Mouse (Mus musculus) heart, postnatal 14 days (tissue): ENCODE results near the gene Chsy1. TPM values are rescaled to one million over a fixed set of nuclear protein-coding genes. Genes with fewer than 3 reads are reported as not detected.
A peak's percentile ranks its signal among the peaks of the same experiment; 100 is the strongest.

ENCODE experiments used
- DNase-seq, 2 experiments: peaks; one replicate each; pipeline ENCODE4 v3.0.0; 2021 to 2022
- intact Hi-C: fragments of 180-260 bp; cut with DNase I; formaldehyde crosslinking; loops from one replicate; pipeline ENCODE4 v1.15.1; 2025
- total RNA-seq, 2 experiments: library from RNA; stranded (reverse); gene quantifications; 2 replicates each; pipeline ENCODE4 v1.2.3; 2021

The Chsy1 gene
- total RNA-seq, 2 experiments from 2014 or later, result 20.2 to 21.5 TPM

DNA sequence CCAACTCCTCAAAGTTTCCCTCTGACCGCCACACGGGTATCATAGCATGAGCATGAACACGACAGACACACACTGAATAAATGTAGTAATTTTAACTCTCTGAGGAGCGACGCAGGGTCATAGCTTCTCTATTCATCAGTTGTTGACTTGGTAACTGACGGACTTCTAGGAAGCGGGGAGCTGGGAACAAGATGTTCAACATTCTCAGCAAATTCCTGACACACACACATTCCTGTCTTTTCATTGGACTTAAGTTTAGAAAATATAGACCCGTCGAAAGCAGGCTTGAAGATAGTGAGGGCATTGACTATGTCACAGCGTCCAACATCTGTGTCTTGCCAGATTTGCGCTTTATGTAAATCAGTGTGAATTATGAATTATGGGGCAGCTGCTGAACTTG is 2.1 kb upstream of the Chsy1 start:
- no peak for DNase-seq
- intact Hi-C loops, result loop anchor here (5.0 kb wide), 1 partner anchor 90 kb away; no protein-coding TSS in a partner anchor

DNA sequence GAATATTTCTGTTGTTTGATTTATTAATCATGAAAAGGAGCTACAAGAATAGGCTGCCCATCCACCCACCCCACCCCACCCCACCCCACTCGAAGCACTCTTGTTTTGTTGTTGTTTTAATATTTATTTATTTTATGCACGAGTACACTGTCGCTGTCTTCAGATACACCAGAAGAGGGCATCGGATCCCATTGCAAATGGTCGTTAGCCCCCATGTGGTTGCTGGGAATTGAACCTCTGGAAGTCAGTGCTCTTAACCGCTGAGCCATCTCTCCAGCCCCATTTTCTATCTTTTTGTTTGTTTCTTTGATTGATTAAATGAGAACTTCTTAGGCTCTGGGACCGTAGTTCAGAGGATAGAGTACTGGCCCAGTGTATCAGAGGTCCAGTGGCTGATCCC is 1.4 kb upstream of the Chsy1 start:
- peak in 1 of 2 experiments; percentile 36 for DNase-seq
- intact Hi-C loops, result loop anchor here (5.0 kb wide), 1 partner anchor 89 kb away; no protein-coding TSS in a partner anchor

DNA sequence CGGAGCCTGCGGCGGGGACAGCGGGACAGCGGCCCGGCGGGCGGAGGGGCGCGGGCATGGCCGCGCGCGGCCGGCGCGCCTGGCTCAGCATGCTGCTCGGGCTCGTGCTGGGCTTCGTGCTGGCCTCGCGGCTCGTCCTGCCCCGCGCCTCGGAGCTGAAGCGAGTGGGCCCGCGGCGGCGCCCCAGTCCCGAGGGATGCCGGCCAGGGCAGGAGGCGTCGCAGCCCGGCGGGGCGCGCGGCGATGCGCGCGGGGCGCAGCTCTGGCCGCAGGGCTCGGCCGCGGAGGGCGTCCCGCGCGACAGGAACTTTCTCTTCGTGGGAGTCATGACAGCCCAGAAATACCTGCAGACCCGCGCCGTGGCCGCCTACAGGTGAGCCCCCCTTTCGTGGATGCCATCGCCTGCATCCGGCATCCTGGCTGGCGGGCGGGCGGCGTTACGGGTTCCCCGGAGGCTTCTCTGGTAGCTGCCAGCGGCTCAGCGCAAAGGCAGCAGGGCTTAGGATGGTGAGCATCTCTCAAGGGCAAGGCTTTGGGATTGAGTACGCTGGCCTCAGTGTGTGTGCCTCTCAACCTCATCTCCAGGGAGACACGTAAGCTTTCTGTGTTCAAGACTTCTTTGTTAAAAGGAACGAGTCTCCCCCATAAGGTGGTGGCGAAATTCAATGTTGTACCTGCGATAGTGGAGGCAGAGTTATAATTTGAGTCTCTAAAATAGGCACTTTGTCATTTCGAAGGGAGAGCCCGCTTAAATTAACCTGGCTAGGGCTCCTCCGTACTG is 730 bp downstream of the Chsy1 start:
- intact Hi-C loops, result loop anchor here (5.0 kb wide), 2 partner anchors 72 to 87 kb away; no protein-coding TSS in a partner anchor
- DNase-seq, result peak; percentile 59 to 61

DNA sequence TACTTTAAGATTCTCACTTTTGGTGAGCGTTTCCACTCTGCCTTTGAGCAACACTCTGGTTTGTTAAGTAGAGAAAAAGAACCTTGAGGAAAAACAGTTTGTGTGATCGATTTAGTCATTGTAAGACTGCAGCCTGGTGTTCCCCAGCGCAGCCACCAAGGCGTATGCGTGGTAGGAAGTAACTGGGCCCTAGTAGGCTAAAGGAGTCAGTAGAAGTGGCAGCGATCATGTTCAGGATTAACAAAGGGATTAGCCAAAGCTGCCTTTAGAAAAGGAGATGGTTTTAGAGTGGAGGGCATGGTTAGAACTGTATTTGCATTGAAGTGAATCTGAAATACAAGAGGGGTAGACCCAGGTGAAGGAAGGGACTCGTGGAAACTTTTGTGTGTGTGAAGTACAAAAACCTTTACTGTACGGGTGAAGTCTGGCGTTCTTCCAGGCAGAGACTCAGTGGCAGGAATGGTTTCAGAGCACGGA is 1.4 kb downstream of the Chsy1 start:
- intact Hi-C loops, result loop anchor here (5.0 kb wide), 1 partner anchor 72 kb away; no protein-coding TSS in a partner anchor
- DNase-seq, result no peak

DNA sequence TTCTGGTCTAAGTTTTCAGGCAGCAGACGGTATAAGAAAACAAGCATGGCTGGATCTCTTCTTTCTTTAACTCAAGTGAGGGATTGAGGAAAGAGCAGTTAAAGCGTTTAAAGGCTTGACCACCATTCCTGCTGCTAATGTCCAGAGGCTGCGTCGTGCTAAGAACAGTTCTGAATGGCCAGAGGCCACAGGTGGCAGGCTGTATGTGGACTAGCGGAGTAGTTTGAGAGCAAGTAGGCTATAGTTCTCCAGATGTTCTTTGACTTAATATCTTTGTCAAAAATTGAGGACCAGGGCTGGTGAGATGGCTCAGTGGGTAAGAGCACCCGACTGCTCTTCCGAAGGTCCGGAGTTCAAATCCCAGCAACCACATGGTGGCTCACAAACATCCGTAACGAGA is 1.9 kb downstream of the Chsy1 start:
- no peak for DNase-seq
- intact Hi-C loops, result loop anchor here (5.0 kb wide), 1 partner anchor 71 kb away; no protein-coding TSS in a partner anchor

DNA sequence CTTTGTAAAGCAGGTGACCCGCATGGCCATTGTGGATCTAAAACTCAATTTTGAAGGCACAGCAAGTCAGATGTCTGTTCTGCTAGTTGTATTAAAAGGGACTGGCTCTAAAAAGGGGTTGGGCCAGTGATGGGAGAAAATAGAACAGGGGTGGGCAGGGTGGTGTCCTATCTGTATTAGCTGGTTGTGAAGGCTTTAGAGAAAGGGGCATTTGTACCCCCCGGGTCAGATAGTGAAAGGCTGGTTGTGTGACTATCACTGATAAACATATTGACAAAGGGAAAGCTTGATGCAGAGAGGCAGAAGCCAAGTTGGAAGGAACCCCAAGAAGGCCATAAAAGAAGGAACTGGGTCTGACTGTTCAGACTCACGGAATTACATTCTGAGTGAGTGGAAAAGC is 4.2 kb downstream of the Chsy1 start:
- DNase-seq, result no peak
- intact Hi-C loops, result loop anchor here (5.0 kb wide), 1 partner anchor 69 kb away; no protein-coding TSS in a partner anchor

DNA sequence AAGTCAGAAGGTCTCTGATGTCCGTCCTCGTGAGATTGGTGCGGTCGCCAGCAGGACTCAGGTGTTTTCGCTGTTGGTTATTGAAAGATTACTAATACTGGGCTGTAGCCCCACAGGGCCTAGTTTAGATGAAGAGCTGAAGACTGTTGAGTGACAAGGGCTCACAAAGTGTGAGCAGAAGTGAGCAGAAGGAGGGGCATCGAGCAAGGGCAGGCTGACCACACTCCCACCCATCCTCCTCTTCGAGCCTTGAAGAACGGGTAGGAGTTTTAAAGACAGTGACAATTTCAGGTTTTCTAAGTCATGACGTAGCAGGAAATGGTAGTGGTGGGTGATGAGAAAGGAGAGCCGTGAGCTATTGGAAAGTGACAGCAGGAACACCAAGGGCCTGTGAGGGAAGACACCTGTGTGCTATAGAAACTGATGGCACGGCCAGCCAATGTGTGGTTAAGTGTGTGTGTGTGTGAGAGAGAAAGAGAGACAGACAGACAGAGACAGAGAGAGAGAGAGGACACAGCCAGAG is 6.6 kb downstream of the Chsy1 start:
- no peak for DNase-seq
- intact Hi-C loops, result no loop called here

DNA sequence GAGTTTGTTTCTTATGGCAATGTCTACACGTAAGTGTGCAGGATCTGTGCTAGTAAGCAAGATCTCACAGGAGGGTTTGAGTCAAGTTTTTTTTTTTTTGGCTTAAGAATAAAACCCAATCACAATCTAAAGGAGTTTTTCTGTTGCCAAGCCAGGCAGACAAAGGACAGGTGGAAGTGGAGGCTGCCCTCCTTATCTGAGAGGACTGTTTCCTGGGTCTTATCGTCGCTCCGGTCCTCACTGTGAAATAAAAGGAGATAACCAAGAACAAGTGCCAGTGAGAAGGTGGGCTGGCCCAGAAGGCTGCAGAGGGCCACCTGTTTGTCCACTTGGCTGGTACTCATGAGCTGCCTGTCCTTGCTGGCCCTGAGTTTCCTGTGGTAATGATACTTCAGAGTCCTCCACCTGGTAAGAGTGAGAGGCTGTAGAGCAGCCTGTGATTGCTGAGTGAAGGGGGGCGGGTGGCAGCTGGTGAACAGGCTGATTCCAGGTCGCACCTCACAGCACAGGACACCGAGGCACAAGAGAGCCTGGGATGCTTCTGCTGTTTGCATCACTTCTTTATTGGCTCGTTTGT is 7.7 kb downstream of the Chsy1 start:
- no peak for DNase-seq
- intact Hi-C loops, result no loop called here

DNA sequence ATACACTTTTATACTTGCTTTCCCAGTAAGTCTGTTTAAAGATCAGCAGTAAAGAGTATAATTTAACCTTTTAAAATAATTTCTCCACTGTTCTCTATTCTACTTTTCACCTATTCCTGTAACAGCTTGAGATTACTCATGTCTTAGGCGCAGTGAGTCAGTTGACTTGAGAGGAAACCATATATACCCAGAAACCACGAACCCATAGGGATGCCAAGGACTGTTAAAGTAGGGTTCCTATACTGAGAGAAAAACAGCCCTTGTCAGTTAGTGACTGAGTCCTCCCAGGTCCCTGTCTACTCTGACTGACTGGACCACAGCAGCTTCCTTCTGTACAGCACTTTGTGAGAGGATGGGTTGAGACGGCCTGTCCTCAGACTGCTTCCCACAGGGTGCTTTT is 8.7 kb downstream of the Chsy1 start:
- DNase-seq, result no peak
- intact Hi-C loops, result no loop called here

DNA sequence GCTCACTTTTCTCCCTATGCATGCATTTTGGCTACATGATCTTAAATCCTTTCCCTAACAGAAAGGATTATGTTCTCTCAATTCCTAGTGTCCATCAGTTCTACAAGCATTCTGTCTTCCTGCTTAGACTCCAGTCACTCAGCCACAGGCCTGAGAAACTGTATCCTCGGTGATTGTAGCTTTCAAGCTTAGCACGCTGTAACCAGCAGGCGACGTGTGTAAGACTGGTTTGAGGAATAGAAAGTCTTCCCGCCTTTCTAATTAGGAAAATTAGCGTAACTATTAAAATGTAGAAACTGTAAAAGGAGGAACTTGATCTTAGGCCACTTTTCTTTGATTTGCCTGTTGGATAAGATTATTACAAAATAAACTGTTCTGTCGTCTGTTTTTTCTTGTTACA is 9.5 kb downstream of the Chsy1 start:
- no peak for DNase-seq
- intact Hi-C loops, result no loop called here

DNA sequence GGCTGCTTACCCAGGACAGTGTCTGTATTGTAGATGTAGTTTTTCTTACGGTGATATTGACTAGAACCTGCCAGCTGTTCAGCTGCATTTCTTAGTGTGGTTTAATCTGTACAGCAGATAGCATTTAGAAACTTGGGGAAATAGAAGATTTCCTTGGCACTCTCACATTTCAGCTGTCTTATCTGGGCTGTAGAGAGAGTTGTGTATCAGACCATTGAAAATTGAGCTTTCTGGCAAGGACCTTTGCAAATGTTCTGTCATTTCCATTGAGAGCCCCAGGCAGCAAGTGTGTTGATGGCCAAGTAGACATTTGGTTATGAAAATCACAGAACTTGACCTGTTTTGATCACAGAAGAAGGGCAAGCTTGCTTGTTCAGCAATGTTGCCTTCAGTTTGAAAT is 10.8 kb downstream of the Chsy1 start:
- DNase-seq, result no peak
- intact Hi-C loops, result no loop called here

DNA sequence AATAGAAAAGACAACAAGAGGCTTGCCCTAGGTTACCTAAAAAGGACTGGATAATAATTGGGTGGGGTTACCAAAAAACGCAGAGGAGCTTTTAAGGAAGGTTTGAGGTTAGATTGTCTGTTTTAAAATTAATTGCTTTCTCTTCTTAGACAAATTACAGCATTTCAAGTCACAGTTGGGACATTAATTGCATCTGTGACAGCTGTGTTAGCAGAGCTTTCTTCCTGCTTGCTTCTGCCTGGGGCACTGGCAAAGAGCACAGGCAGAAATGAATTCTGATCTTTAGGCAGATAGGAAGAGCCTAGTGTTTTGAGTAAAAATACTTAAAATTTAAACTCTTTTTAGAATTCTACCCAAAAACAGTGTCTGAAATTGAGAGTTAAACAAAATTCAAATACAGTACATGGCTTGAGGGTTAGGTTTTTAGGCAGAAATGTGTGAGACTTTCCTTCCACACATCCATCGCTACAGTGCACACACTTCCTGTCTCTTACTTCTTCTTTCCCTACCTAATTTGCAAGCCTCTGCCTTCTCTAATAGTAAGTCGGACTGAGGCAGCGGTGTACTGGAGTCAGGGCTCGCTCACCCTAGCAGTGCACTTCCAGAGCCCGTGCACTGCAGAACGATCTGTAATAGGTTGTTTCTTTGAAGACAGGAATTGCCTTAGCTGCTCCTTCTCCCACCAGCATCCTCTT is 11.5 kb downstream of the Chsy1 start:
- no peak for DNase-seq
- intact Hi-C loops, result no loop called here

DNA sequence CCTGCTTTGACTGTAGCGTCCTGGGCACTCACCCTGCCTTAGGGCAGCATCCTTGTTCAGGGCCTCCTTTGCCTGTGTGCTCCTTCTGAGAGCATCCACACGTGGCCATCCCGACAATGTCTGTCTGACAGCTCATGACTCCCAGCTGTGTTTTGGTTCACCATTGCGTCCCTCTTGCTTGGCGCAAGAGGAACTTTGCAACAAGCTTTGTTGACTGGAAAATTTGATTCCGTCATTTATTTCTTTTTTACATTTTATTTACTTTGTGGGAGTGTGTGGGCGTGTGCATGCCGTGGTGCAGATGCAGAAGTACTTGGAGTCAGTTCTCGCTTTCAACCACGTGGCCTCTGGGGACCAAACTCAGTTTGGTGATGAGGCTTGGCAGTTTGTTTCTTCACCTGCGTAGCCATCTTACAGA is 15.2 kb downstream of the Chsy1 start:
- intact Hi-C loops, result no loop called here
- DNase-seq, result no peak

DNA sequence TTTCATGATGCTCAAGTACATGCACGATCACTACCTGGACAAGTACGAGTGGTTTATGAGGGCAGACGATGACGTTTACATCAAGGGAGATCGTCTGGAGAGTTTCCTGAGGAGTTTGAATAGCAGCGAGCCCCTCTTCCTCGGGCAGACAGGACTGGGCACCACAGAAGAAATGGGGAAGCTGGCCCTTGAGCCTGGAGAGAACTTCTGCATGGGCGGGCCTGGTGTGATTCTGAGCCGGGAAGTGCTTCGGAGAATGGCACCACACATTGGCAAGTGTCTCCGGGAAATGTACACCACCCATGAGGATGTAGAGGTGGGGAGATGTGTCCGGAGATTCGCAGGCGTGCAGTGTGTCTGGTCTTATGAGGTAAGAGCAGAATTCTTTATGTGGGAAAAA is 16.1 kb downstream of the Chsy1 start:
- intact Hi-C loops, result no loop called here
- DNase-seq, result no peak

DNA sequence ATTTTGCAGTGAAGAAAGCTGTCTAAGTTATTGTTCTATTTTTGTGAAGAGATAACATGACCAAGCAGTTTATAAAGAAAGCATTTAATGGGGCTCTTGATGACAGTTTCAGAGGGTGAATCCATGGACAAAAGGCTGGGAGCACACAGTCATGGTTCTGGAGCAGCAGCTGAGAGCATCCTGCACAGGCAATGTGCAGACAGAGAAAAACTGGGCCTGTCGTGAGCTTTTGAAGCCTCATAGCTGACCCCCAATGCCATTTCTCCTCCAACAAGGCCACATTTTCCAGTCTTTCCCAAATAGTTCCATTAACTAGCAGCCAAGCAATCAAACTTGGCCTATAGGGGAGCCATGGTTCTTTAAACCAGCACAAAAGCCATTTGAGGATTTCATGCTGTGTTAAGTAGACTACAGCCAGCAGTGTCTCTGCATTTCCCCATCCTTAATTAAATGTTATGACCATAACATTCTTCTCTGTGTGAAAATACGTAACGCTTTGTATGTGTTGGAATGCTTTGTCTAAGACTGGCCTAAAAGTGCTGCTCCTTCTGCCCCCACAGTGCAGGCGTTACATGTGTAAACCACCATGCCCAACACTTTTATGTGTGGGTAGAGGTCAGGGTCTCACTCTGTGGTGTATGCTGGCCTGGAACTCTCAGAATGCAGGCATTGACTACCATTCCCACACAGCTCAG is 18.8 kb downstream of the Chsy1 start:
- intact Hi-C loops, result no loop called here
- no peak for DNase-seq

DNA sequence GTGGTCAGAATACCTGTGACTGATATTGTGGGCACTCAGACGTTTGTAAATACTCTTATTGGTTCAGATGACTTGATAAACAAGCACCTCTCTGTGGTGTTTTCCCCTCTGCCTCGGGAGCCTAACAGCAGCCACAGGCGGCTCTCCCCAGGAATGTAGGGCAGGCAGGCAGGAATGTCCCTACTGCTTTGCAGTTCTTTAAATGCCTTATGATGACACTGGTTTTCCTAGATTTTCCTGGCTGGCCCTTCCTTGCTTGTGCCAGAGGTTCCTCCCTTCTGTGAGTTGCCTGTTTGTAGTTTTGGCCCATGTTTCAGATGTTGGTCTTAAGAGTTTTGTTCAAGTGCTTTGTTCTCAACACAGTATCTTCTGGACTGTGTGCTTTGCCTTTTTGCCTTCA is 19.5 kb downstream of the Chsy1 start:
- intact Hi-C loops, result no loop called here
- no peak for DNase-seq

DNA sequence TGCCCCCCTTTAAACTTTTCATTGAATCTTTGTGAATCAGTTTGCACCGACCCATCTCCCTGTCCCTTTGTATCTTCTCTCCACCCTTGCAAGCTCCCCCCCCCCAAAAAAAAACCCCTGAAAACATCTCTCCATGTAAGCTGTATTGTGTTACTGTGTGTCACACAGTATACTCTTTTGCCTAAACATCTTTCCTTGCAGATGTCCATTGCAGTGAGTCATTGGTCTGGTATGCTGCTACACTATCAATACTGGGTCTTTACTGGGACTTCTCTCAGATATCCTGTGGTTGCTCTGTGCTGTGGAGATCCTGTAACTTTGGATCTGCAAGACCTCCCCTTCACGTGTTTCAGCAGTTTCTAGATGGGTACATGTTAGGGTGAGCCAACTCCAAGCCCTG is 21.0 kb downstream of the Chsy1 start:
- no peak for DNase-seq
- intact Hi-C loops, result no loop called here

DNA sequence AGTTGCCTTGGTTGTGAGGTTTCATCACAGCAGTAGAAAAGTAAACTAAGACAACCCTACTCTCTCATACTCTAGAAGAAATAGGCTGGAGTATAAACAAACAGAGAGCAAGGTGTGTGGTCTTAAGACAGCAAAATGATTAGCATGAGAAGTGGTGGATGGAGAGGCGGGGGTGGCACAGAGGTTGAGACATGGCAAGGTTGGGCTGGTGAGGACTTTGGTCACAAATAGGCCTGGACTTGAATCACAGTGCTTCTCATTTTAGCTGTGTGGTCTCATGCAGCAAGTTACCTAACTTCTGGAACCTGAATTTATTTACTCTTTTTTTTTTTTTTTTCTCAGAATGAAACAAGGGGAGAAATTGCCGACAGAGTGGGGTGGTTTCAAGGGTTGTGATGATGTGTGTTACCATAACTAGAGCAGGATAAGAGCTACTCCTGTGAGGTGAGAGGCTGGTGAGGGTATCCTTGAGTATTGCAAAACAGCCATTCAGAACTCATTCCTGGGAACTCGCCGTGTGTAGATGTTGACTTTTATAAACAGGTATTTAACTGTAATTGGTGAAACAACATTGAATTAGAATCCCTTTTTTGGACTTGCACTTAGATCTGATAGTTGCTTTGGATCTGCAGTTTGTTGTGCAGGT is 22.6 kb downstream of the Chsy1 start:
- DNase-seq, result no peak
- intact Hi-C loops, result no loop called here

DNA sequence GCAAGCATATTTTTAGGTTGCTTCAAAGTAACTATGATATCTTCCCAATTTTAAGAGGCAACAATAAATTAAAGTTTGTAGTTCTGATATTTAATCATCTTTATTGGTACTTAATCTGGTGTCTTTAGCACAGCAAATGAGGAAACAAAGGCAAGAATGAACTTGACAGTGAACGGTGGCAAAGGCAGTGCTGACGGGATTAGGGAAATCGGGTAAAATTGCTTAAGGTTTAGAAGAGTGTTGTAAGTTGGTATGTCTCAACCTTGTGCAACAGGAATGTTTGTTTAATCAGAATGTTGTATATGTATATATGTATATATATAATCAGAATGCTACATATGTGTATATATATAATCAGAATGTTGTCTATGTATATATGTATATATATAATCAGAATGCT is 24.8 kb downstream of the Chsy1 start:
- intact Hi-C loops, result no loop called here
- DNase-seq, result no peak

DNA sequence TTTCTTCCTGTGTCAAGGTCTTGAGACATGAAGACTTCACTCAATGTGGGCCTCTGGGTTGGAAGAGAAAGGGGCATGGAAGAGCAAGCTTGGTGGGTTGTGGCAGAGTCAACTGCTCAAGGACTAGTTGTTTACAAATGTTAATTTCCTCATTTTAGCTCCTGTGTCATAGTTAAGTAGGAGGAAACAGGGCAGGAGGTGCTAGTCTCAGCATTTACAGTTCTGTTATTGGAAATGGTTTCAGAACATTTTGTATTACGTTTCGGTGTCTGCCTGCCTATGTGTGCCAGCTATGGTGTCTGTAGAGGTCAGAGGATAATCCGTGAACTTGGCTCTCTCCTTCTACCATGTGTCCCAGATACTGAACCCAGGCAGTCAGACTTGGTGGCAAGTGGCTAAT is 26.3 kb downstream of the Chsy1 start:
- no peak for DNase-seq
- intact Hi-C loops, result no loop called here
